Mouse (Mus musculus): ENCODE measurements at regions not wholly inside any gene's neighbourhood (a gene's known extent, or its start where the extent isn't known, plus 50 kb on each side); places are given as distances from the start of the nearest gene placed in this dataset.
A peak's percentile ranks its signal among the peaks of the same experiment; 100 is the strongest.

DNA sequence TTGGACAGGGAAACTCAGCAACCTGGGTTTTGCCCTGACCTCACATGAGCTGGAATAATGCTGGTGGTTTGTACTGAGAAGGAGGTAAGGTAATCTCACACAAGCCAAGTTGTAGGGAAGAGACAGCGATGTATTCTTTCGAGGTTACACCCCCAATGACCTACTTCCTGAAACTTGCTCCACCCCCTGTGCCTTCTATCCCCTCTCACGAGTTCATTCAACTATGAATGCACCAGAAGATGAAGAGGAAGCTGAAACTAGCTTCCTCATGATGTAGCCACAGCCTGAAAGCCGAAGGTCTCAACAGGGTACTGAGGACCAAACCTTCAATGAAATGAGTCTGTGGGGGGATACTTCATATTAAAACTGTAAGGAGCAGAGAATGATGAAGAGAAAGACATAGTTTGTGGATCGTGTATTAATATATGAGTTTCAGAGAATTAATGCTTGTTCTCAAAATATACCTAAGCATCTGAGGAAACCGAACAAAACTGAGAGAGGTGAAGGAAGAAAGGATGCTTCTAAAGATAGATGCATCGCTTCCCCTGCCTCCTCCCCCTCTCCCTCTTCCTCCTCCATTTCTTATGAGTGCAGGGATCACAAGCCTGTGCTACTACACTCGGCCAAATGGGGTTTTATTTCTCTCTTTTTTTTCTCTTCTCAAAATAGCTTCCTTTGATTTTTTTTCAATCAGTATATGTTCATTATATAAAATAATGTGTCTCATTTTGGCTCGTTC lies 543.5 kb upstream of the Nrp1 start:
- Histone ChIP-seq H3K36me3 (ENCODE audit: control insufficient read depth, insufficient read depth, low read length, poor library complexity, severe bottlenecking) (no peaks in the 10 kb centered on the region), H3K27me3 (ENCODE audit: control insufficient read depth, insufficient read depth, low read length, poor library complexity, severe bottlenecking) (no peaks in the 10 kb centered on the region)
- DNase-seq (ENCODE audit: low read depth, low spot score): peak; percentile 78

DNA sequence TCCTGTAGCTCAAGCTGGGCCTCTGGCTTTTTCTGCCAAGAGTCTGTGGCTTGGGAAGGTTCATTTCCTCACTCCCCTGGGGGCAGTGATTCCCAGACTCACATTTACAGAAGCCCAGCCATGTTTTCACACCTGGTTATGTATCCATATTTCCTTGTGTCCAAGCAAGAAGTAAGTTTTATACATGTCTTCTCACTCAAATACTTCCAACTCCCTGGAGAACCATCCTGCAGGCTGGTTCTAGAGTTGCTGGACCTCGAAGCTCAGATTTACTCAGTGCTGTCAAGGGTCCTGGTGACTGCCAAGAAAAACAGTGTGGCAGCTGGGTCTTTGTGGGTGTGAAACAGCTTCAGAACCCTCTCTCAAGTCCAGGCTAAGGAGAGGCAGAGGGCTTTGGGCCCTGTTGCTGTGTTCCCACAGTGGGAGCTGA lies 537.6 kb upstream of the Nrp1 start:
- DNase-seq (ENCODE audit: low read depth, low spot score): no peak
- no peaks in the 10 kb centered on the region for H3K36me3 ChIP-seq (ENCODE audit: control insufficient read depth, insufficient read depth, low read length, poor library complexity, severe bottlenecking)
- no peaks in the 10 kb centered on the region for H3K27me3 ChIP-seq (ENCODE audit: control insufficient read depth, insufficient read depth, low read length, poor library complexity, severe bottlenecking)

GRCm38 (mm10) chr8:127821646-127822045 lies 536.8 kb upstream of the Nrp1 start:
- no peaks in the 10 kb centered on the region for H3K27me3 ChIP-seq (ENCODE audit: control insufficient read depth, insufficient read depth, low read length, poor library complexity, severe bottlenecking)
- no peaks in the 10 kb centered on the region for H3K36me3 ChIP-seq (ENCODE audit: control insufficient read depth, insufficient read depth, low read length, poor library complexity, severe bottlenecking)
- DNase-seq (ENCODE audit: low read depth, low spot score): no peak

- DNase-seq (ENCODE audit: low read depth, low spot score): no peak
- H3K27me3 ChIP-seq (ENCODE audit: control insufficient read depth, insufficient read depth, low read length, poor library complexity, severe bottlenecking): no peaks in the 10 kb centered on the region
- H3K36me3 ChIP-seq (ENCODE audit: control insufficient read depth, insufficient read depth, low read length, poor library complexity, severe bottlenecking): no peaks in the 10 kb centered on the region
Observed at GRCm38 (mm10) chr8:127825041-127825440, 533.4 kb upstream of the Nrp1 start.

- Histone ChIP-seq H3K36me3 (ENCODE audit: control insufficient read depth, insufficient read depth, low read length, poor library complexity, severe bottlenecking) (no peaks in the 10 kb centered on the region), H3K27me3 (ENCODE audit: control insufficient read depth, insufficient read depth, low read length, poor library complexity, severe bottlenecking) (no peaks in the 10 kb centered on the region; the same call in 1 of the 2 replicates)
- no peak for DNase-seq (ENCODE audit: low read depth, low spot score)
Observed at GRCm38 (mm10) chr8:127827826-127828225, 530.6 kb upstream of the Nrp1 start.

GRCm38 (mm10) chr8:127829659-127830058 lies 528.7 kb upstream of the Nrp1 start:
- peak; percentile 21 for DNase-seq (ENCODE audit: low read depth, low spot score)
- Histone ChIP-seq H3K27me3 (ENCODE audit: control insufficient read depth, insufficient read depth, low read length, poor library complexity, severe bottlenecking) (no peaks in the 10 kb centered on the region; the same call in 1 of the 2 replicates), H3K36me3 (ENCODE audit: control insufficient read depth, insufficient read depth, low read length, poor library complexity, severe bottlenecking) (no peaks in the 10 kb centered on the region)

DNA sequence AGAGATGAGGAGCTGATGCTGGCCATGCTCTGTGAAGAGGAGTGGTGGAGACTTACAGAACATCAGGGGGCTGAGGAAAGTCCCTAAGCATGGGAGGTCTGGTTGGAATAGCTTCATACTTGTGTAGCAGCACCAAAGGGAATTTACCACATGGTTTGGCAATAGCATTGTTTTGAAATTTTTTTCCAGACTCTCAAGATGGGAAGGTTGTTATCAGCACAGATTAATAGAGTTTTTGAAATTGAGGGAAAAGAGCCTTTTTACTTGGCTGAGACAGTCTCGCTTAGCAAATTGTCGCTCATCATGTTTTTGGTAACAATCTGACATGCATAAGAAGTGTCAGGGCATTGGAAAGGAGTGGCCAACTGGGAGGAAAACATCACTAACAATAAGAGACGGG lies 524.4 kb upstream of the Nrp1 start:
- Histone ChIP-seq H3K27me3 (ENCODE audit: control insufficient read depth, insufficient read depth, low read length, poor library complexity, severe bottlenecking) (no peaks in the 10 kb centered on the region; the same call in 1 of the 2 replicates), H3K36me3 (ENCODE audit: control insufficient read depth, insufficient read depth, low read length, poor library complexity, severe bottlenecking) (no peaks in the 10 kb centered on the region)
- no peak for DNase-seq (ENCODE audit: low read depth, low spot score)

DNA sequence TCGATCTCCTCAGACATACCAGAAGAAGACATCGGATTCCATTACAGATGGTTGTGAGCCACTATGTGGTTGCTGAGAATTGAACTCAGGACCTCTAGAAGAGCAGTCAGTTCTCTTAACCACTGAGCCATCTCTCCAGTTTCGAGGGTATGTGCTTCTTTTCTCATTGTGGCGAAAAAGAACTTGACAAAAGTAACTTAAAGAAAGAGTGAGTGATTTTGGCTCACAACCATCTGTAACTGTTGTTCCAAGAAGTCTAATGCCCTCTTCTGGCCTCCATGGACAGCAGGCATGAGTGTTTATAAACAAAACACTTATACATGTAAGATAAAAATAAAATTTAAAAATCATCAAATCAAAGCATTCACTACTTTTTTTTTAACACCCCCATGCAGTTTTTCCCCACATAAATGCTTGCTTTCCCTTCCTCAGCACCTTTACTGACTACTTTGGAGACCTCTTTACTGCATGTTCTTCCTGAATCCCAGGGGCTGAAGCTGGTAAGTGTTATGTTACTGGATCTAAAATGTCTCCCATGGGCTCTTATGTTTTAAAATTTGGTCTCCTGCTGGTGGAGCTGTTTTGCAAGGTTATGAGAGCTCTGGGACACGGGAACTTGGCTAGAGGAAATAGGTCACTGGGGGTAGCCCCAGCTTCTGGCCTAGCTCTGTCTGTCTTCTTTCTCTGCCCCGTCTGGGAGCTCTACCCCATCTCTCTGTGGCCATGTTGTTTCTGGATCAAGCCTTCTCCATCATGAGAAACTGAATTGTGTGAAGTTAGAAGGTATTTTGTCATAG lies 521.8 kb upstream of the Nrp1 start:
- Histone ChIP-seq H3K36me3 (ENCODE audit: control insufficient read depth, insufficient read depth, low read length, poor library complexity, severe bottlenecking) (no peaks in the 10 kb centered on the region), H3K27me3 (ENCODE audit: control insufficient read depth, insufficient read depth, low read length, poor library complexity, severe bottlenecking) (no peaks in the 10 kb centered on the region)
- DNase-seq (ENCODE audit: low read depth, low spot score): peak; percentile 15

DNA sequence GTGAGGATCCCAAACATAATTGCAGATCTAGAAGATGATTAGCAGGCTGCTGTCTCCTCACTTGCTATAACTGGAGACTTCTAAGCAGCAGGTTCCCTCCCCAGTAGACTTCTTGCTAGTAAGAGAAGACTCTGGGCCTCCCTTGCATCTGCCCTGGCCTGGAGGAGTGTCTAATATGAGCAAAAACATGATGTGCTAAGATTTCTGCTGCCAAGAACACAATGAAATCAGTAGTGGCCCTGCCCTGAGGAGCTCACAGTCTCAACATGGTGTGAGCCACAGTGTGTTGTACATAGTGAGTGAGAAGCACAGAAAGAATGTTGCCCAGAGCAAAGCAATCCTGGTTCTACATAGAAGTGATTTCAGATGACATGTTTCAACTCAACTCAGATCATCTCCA lies 520.1 kb upstream of the Nrp1 start:
- no peak for DNase-seq (ENCODE audit: low read depth, low spot score)
- no peaks in the 10 kb centered on the region for H3K27me3 ChIP-seq (ENCODE audit: control insufficient read depth, insufficient read depth, low read length, poor library complexity, severe bottlenecking)
- no peaks in the 10 kb centered on the region for H3K36me3 ChIP-seq (ENCODE audit: control insufficient read depth, insufficient read depth, low read length, poor library complexity, severe bottlenecking)

GRCm38 (mm10) chr8:127847332-127848018 lies 510.9 kb upstream of the Nrp1 start:
- no peaks in the 10 kb centered on the region for H3K27me3 ChIP-seq (ENCODE audit: control insufficient read depth, insufficient read depth, low read length, poor library complexity, severe bottlenecking)
- DNase-seq (ENCODE audit: low read depth, low spot score): no peak
- H3K36me3 ChIP-seq (ENCODE audit: control insufficient read depth, insufficient read depth, low read length, poor library complexity, severe bottlenecking): no peaks in the 10 kb centered on the region

DNA sequence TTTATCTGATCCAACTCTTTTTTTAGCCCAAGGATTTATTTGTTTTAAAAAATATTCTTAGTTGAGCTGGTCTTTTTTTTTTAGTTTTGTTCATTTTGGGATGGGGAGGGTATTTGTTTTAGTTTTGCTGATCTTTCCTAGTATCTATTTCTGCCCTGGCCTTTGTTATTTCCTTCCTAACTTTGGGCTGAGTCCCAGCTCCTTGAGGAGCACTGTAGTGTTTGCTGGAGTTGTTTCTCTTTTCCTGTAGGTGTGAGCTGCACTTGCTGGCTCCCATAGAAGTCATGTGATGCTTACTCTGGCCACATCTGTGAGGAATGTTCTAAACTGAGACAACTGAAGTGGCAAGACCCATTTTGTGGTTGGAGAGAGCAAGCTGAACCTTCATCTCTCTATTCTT lies 508.5 kb upstream of the Nrp1 start:
- H3K36me3 ChIP-seq (ENCODE audit: control insufficient read depth, insufficient read depth, low read length, poor library complexity, severe bottlenecking): no peaks in the 10 kb centered on the region
- no peaks in the 10 kb centered on the region for H3K27me3 ChIP-seq (ENCODE audit: control insufficient read depth, insufficient read depth, low read length, poor library complexity, severe bottlenecking)
- DNase-seq (ENCODE audit: low read depth, low spot score): no peak

DNA sequence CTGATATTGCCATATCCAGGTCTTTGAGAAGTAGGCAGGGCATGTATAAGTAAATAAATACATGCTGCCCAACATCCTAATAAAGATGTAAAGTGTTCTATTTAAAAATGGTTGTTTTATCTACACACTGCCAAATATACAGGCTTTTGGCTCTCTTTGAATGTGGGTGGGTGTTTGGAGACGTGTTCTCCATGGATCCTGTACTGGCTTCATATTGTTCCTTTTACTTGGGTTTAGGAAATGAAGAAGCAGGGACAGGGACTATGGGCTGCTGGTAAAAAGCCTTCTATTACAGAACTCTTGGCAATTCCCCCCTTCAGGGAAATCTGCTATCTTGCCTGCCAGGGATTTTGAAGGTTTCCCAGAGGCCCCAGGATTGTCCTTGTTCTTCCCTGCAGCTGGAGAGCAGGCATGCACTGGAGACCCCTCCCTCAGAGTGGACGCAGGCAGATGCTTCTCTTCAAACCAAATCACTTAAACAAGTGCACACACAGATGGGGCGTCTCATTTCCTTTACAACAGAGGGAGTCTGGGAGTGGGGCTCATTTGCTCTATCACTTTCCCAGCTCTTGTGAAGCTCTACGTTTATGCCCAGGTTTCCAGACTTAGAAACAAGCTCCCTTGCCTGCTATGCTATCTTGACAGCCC lies 502.6 kb upstream of the Nrp1 start:
- no peaks in the 10 kb centered on the region for H3K27me3 ChIP-seq (ENCODE audit: control insufficient read depth, insufficient read depth, low read length, poor library complexity, severe bottlenecking)
- no peaks in the 10 kb centered on the region for H3K36me3 ChIP-seq (ENCODE audit: control insufficient read depth, insufficient read depth, low read length, poor library complexity, severe bottlenecking)
- no peak for DNase-seq (ENCODE audit: low read depth, low spot score)

DNA sequence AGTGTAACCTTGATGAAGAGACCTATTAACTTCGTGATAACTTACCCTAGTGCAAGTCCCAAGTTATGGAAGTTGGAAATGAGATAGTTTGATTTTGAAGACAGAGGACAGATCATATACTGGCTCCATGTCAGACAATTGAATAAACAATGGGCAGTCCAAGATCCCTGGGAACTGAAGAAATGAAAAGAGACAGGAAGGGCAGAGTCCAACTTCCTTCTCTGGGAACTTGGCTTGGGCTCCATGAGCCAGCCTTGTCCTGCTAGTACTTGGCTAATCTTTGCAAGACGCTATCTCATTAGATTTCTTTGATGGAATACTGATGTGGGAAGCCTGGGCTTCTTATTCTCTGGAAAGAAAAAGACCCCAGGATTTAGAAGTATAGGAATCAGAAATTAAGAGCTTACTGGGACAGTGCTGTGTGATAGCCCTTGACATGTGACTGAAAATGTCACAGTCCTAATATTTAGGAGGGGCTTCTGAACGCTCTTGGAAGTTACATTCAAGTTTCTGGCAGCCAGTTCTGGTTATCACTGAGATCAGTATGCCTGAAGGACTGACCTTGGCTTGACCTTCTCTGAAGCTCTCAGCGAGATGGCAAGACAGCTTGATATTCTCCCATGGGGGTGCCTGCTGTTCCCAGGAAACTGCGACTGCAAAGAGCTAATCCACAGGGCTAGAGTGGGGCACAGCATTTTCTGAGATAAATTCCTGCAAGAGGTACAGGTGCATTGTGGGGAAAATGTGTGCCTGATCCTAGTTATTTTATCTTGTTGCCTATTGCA lies 501.9 kb upstream of the Nrp1 start:
- Histone ChIP-seq H3K27me3 (ENCODE audit: control insufficient read depth, insufficient read depth, low read length, poor library complexity, severe bottlenecking) (0 out of 2 replicates have a peak, but pooled peaks cover under 1% of the 10 kb centered on the region), H3K36me3 (ENCODE audit: control insufficient read depth, insufficient read depth, low read length, poor library complexity, severe bottlenecking) (no peaks in the 10 kb centered on the region)
- no peak for DNase-seq (ENCODE audit: low read depth, low spot score)

GRCm38 (mm10) chr8:127859036-127859435 lies 499.4 kb upstream of the Nrp1 start:
- 0 out of 2 replicates have a peak, but pooled peaks cover 1% of the 10 kb centered on the region for H3K27me3 ChIP-seq (ENCODE audit: control insufficient read depth, insufficient read depth, low read length, poor library complexity, severe bottlenecking)
- H3K36me3 ChIP-seq (ENCODE audit: control insufficient read depth, insufficient read depth, low read length, poor library complexity, severe bottlenecking): no peaks in the 10 kb centered on the region
- DNase-seq (ENCODE audit: low read depth, low spot score): no peak

All from splenic B cell, adult 2 months (primary cell).